Mouse (Mus musculus) forebrain, embryonic 12.5 days (tissue): Measurements from ENCODE around the gene Veph1. TPM values are rescaled to one million over a fixed set of nuclear protein-coding genes. Genes with fewer than 3 reads are reported as not detected.
A peak's percentile ranks its signal among the peaks of the same experiment; 100 is the strongest.

Experiments used
- ATAC-seq: fragments of 200-750 bp; cut with Nextera tagmentation; 2 replicates; pipeline ENCODE4 v1.8.0; 2017; ENCODE audit warnings: moderate TSS enrichment; ENCODE audit not compliant: low FRiP score
- H3K27ac ChIP-seq: fragments of 300-500 bp; sonication (generic); 2 replicates; pipeline ENCODE4 v1.5.1; 2016; ENCODE audit warnings: mild to moderate bottlenecking
- H3K27me3 ChIP-seq: fragments of 300-500 bp; sonication (generic); 2 replicates; pipeline ENCODE4 v1.6.1; 2016; ENCODE audit warnings: mild to moderate bottlenecking
- H3K36me3 ChIP-seq: fragments of 300-500 bp; sonication (generic); replicated peaks from 2 replicates; pipeline ENCODE4 v1.6.1; 2016; ENCODE audit warnings: mild to moderate bottlenecking
- H3K4me1 ChIP-seq: fragments of 300-500 bp; sonication (generic); 2 replicates; pipeline ENCODE4 v1.6.1; 2016
- H3K4me2 ChIP-seq: fragments of 300-500 bp; sonication (generic); 2 replicates; pipeline ENCODE4 v1.6.1; 2016; ENCODE audit warnings: mild to moderate bottlenecking, moderate library complexity
- H3K4me3 ChIP-seq: fragments of 300-500 bp; sonication (generic); replicated peaks from 2 replicates; pipeline ENCODE4 v1.5.1; 2016; ENCODE audit warnings: mild to moderate bottlenecking
- H3K9ac ChIP-seq: fragments of 300-500 bp; sonication (generic); 2 replicates; pipeline ENCODE4 v1.6.1; 2016; ENCODE audit warnings: mild to moderate bottlenecking
- H3K9me3 ChIP-seq: fragments of 300-500 bp; sonication (generic); 2 replicates; pipeline ENCODE4 v1.6.1; 2016
- WGBS: fragments of 180-500 bp; shearing (Covaris S2); methylation state at CpG from one replicate; pipeline ENCODE4 v1.1.7; 2016; 5-methylcytosine and 5-hydroxymethylcytosine counted together
- polyA plus RNA-seq: library from polyadenylated mRNA; unstranded; fragments of >200 nt; fragmentation: Nextera tagmentation; extraction: Ambion mirVana; gene quantifications from 2 replicates; pipeline ENCODE4 v1.2.1, GENCODE M21; 2016

Veph1 gene
- 10.6 and 16.7 TPM in 2 replicates for polyA plus RNA-seq

GRCm38 (mm10) chr3:66296545-66296944, at the start of gene Veph1:
TSS of gene Veph1 (minus strand) at chr3:66296837.
- H3K4me3 ChIP-seq = peak within 1 kb of the TSS; percentile 12; the same call in 1 of the 2 replicates
- peak within 1 kb of the TSS; percentile 57; the same call in 1 of the 2 replicates for H3K27ac ChIP-seq
- H3K4me2 ChIP-seq = peak within 1 kb of the TSS; percentile 40
- ATAC-seq = peak; percentile 64; the same call in 1 of the 2 replicates
- H3K9ac ChIP-seq = no peak within 1 kb of the TSS; the same call in 1 of the 2 replicates
- no peaks in the 10 kb centered on the region for H3K9me3 ChIP-seq
- WGBS = 16% methylated on average over 11 of the region's 11 CpGs
- H3K27me3 ChIP-seq = no peaks in the 10 kb centered on the region
- peaks cover 23% of the 10 kb centered on the region for H3K4me1 ChIP-seq
- no peaks in the 10 kb centered on the region for H3K36me3 ChIP-seq

- Histone ChIP-seq H3K4me2 (no peak overlapping the region), H3K27ac (no peak overlapping the region), H3K9ac (no peak overlapping the region), H3K4me1 (no peaks in the 10 kb centered on the region), H3K27me3 (no peaks in the 10 kb centered on the region), H3K9me3 (no peaks in the 10 kb centered on the region), H3K36me3 (no peaks in the 10 kb centered on the region), H3K4me3 (no peak overlapping the region)
- 72% methylated on average over 2 of the region's 2 CpGs for WGBS
- no peak for ATAC-seq
These were observed 44.1 kb upstream of the Veph1 start for GRCm38 (mm10) chr3:66340742-66341141.

GRCm38 (mm10) chr3:66332401-66332729, 35.7 kb upstream of the Veph1 start:
- no peaks in the 10 kb centered on the region for H3K27me3 ChIP-seq
- no peaks in the 10 kb centered on the region for H3K36me3 ChIP-seq
- no peaks in the 10 kb centered on the region for H3K9me3 ChIP-seq
- WGBS = 78% methylated on average over 9 of the region's 9 CpGs
- H3K27ac ChIP-seq = no peak overlapping the region
- H3K4me1 ChIP-seq = 0 out of 2 replicates have a peak, but pooled peaks cover 5% of the 10 kb centered on the region
- no peak overlapping the region for H3K9ac ChIP-seq
- no peak overlapping the region for H3K4me3 ChIP-seq
- no peak for ATAC-seq
- no peak overlapping the region for H3K4me2 ChIP-seq

- Histone ChIP-seq H3K4me3 (no peak overlapping the region), H3K9me3 (no peaks in the 10 kb centered on the region), H3K27me3 (no peaks in the 10 kb centered on the region), H3K4me2 (no peak overlapping the region), H3K27ac (no peak overlapping the region), H3K4me1 (peaks cover 10% of the 10 kb centered on the region; the same call in 1 of the 2 replicates), H3K9ac (no peak overlapping the region), H3K36me3 (no peaks in the 10 kb centered on the region)
- ATAC-seq = peak; percentile 76
- 49% methylated on average over 12 of the region's 12 CpGs for WGBS
These were observed 35.2 kb upstream of the Veph1 start for GRCm38 (mm10) chr3:66331592-66332400.

- H3K4me3 ChIP-seq = no peak overlapping the region
- no peaks in the 10 kb centered on the region for H3K27me3 ChIP-seq
- H3K36me3 ChIP-seq = no peaks in the 10 kb centered on the region
- H3K9ac ChIP-seq = no peak overlapping the region
- H3K4me2 ChIP-seq = no peak overlapping the region
- H3K4me1 ChIP-seq = peaks cover 16% of the 10 kb centered on the region
- no peak for ATAC-seq
- no peaks in the 10 kb centered on the region for H3K9me3 ChIP-seq
- 70% methylated on average over 15 of the region's 15 CpGs for WGBS
- no peak overlapping the region for H3K27ac ChIP-seq
These were observed 34.4 kb upstream of the Veph1 start for GRCm38 (mm10) chr3:66330896-66331579.

- no peaks in the 10 kb centered on the region for H3K36me3 ChIP-seq
- H3K4me2 ChIP-seq = peak overlapping the region; percentile 17; the same call in 1 of the 2 replicates
- no peaks in the 10 kb centered on the region for H3K9me3 ChIP-seq
- no peak overlapping the region for H3K9ac ChIP-seq
- no peak overlapping the region for H3K4me3 ChIP-seq
- peak overlapping the region; percentile 90 for H3K27ac ChIP-seq
- WGBS = 42% methylated on average over 16 of the region's 16 CpGs
- H3K4me1 ChIP-seq = peaks cover 30% of the 10 kb centered on the region
- ATAC-seq = peak; percentile 90
- no peaks in the 10 kb centered on the region for H3K27me3 ChIP-seq
These were observed 29.6 kb upstream of the Veph1 start for GRCm38 (mm10) chr3:66325962-66326834.

GRCm38 (mm10) chr3:66325486-66325951, 28.9 kb upstream of the Veph1 start:
- H3K9ac ChIP-seq = no peak overlapping the region
- peak; percentile 94 for ATAC-seq
- peak overlapping the region; percentile 90 for H3K27ac ChIP-seq
- no peaks in the 10 kb centered on the region for H3K36me3 ChIP-seq
- WGBS = 19% methylated on average over 5 of the region's 5 CpGs
- peak overlapping the region; percentile 17; the same call in 1 of the 2 replicates for H3K4me2 ChIP-seq
- no peak overlapping the region for H3K4me3 ChIP-seq
- no peaks in the 10 kb centered on the region for H3K9me3 ChIP-seq
- H3K27me3 ChIP-seq = no peaks in the 10 kb centered on the region
- H3K4me1 ChIP-seq = peaks cover 28% of the 10 kb centered on the region

GRCm38 (mm10) chr3:66314793-66315715, 18.4 kb upstream of the Veph1 start:
- Histone ChIP-seq H3K27ac (no peak overlapping the region), H3K4me1 (no peaks in the 10 kb centered on the region), H3K9me3 (no peaks in the 10 kb centered on the region), H3K9ac (no peak overlapping the region), H3K36me3 (no peaks in the 10 kb centered on the region), H3K4me2 (no peak overlapping the region), H3K4me3 (no peak overlapping the region), H3K27me3 (no peaks in the 10 kb centered on the region)
- 89% methylated on average over 8 of the region's 8 CpGs for WGBS
- ATAC-seq = no peak

- WGBS = 89% methylated on average over 1 of the region's 1 CpGs
- no peak for ATAC-seq
These were observed 13.9 kb upstream of the Veph1 start for GRCm38 (mm10) chr3:66310586-66310985.

GRCm38 (mm10) chr3:66309531-66309930, 12.9 kb upstream of the Veph1 start:
- ATAC-seq = no peak
- H3K9me3 ChIP-seq = no peaks in the 10 kb centered on the region
- no peak overlapping the region for H3K27ac ChIP-seq
- H3K9ac ChIP-seq = no peak overlapping the region
- H3K4me3 ChIP-seq = no peak overlapping the region
- H3K36me3 ChIP-seq = no peaks in the 10 kb centered on the region
- no peak overlapping the region for H3K4me2 ChIP-seq
- H3K27me3 ChIP-seq = no peaks in the 10 kb centered on the region
- H3K4me1 ChIP-seq = no peaks in the 10 kb centered on the region
- 100% methylated on average over 1 of the region's 1 CpGs for WGBS

More at GRCm38 (mm10) chr3:66310586-66310985, 13.9 kb upstream of the Veph1 start:
- H3K4me2 ChIP-seq = no peak overlapping the region
- no peaks in the 10 kb centered on the region for H3K4me1 ChIP-seq
- no peaks in the 10 kb centered on the region for H3K36me3 ChIP-seq
- H3K9ac ChIP-seq = no peak overlapping the region
- H3K27me3 ChIP-seq = no peaks in the 10 kb centered on the region
- H3K9me3 ChIP-seq = no peaks in the 10 kb centered on the region
- no peak overlapping the region for H3K27ac ChIP-seq
- H3K4me3 ChIP-seq = no peak overlapping the region

GRCm38 (mm10) chr3:66295236-66295635, 1.4 kb downstream of the Veph1 start:
- Histone ChIP-seq H3K4me1 (peaks cover 23% of the 10 kb centered on the region), H3K4me2 (peak overlapping the region; percentile 19), H3K9ac (no peak overlapping the region), H3K4me3 (no peak overlapping the region), H3K36me3 (no peaks in the 10 kb centered on the region), H3K27ac (no peak overlapping the region), H3K9me3 (no peaks in the 10 kb centered on the region), H3K27me3 (no peaks in the 10 kb centered on the region)
- WGBS = 14% methylated on average over 9 of the region's 9 CpGs
- ATAC-seq = 0 out of 2 replicates have a peak, but pooled peaks have one; percentile 28
